ENCODE assay signal across 8 mouse cellular contexts in genomic region chr5:150436629-150437389, GRCm38 (mm10).
A peak's percentile ranks its signal among the peaks of the same experiment; 100 is the strongest.
DNase-seq lines count a peak whose midpoint lies in the region; ATAC-seq and TF ChIP-seq lines count a peak whose summit lies in the region.

No protein-coding gene starts in this region.

- 20% methylated on average over 34 of the region's 34 CpGs for WGBS in forebrain, embryonic 13.5 days
- WGBS in kidney, embryonic 14.5 days: 22% methylated on average over 34 of the region's 34 CpGs
- 42% methylated on average over 34 of the region's 34 CpGs for WGBS in liver, embryonic 13.5 days (ENCODE audit: insufficient replicate concordance)
- WGBS in stomach, postnatal 0 days: 40% methylated on average over 34 of the region's 34 CpGs

- no peak overlapping the region for H3K27ac ChIP-seq in brown adipose tissue, adult 24 weeks (replicated peaks; ENCODE audit: low read depth, low read length)
- no peak overlapping the region for H3K27ac ChIP-seq in forebrain, embryonic 13.5 days
- H3K27ac ChIP-seq in kidney, embryonic 14.5 days (ENCODE audit: low read depth, low read length): no peak overlapping the region
- H3K27ac ChIP-seq in liver, embryonic 13.5 days: no peak overlapping the region
- H3K27ac ChIP-seq in stomach, postnatal 0 days (replicated peaks): no peak overlapping the region

- DNase-seq in adrenal gland, adult 2 months: peak; percentile 16
- no peak for DNase-seq in adrenal gland, adult 18-20 months (ENCODE audit: low spot score in 2 of 2)
- DNase-seq in liver, embryonic 13.5 days: no peak
- no peak for DNase-seq in stomach, postnatal 0 days (ENCODE audit: low spot score)
- DNase-seq in lung, postnatal 36 days: no peak

- peak overlapping the region; percentile 50; the same call in 1 of the 2 replicates for H3K9ac ChIP-seq in forebrain, embryonic 13.5 days
- H3K9ac ChIP-seq in kidney, embryonic 14.5 days (ENCODE audit: low read depth, low read length): peak overlapping the region; percentile 44
- H3K9ac ChIP-seq in liver, embryonic 13.5 days: peak overlapping the region; percentile 23; the same call in 1 of the 2 replicates
- peak overlapping the region; percentile 8; the same call in 1 of the 2 replicates for H3K9ac ChIP-seq in stomach, postnatal 0 days (ENCODE audit: low read length)

- H3K9me3 ChIP-seq in forebrain, embryonic 13.5 days (replicated peaks): peaks cover 7% of the 10 kb centered on the region; the same call in 1 of the 2 replicates
- H3K9me3 ChIP-seq in kidney, embryonic 14.5 days (ENCODE audit: control insufficient read depth, low read length): peaks cover 5% of the 10 kb centered on the region; the same call in 1 of the 2 replicates
- H3K9me3 ChIP-seq in liver, embryonic 13.5 days (replicated peaks): 0 out of 2 replicates have a peak, but pooled peaks cover 7% of the 10 kb centered on the region
- H3K9me3 ChIP-seq in stomach, postnatal 0 days (ENCODE audit: control insufficient read depth, low read length): no peaks in the 10 kb centered on the region

- TF ChIP-seq EP300 in stomach, postnatal 0 days (optimal IDR thresholded peaks at IDR 0.05): no peak

- no peaks in the 10 kb centered on the region for H3K27me3 ChIP-seq in forebrain, embryonic 13.5 days
- H3K27me3 ChIP-seq in kidney, embryonic 14.5 days (ENCODE audit: control insufficient read depth, insufficient read depth, low read length): no peaks in the 10 kb centered on the region
- no peaks in the 10 kb centered on the region for H3K27me3 ChIP-seq in liver, embryonic 13.5 days
- H3K27me3 ChIP-seq in stomach, postnatal 0 days (ENCODE audit: control insufficient read depth, insufficient read depth, low read length): no peaks in the 10 kb centered on the region

- peak overlapping the region; percentile 7; the same call in 1 of the 2 replicates for H3K4me3 ChIP-seq in brown adipose tissue, adult 24 weeks (ENCODE audit: insufficient read depth, low read depth, low read length)
- H3K4me3 ChIP-seq in forebrain, embryonic 13.5 days: peak overlapping the region; percentile 22
- H3K4me3 ChIP-seq in kidney, embryonic 14.5 days (ENCODE audit: low read length): peak overlapping the region; percentile 32
- peak overlapping the region; percentile 26 for H3K4me3 ChIP-seq in liver, embryonic 13.5 days (replicated peaks)
- peak overlapping the region; percentile 20; the same call in 1 of the 2 replicates for H3K4me3 ChIP-seq in stomach, postnatal 0 days (ENCODE audit: low read depth, low read length)

- TF ChIP-seq CTCF in stomach, postnatal 0 days (IDR thresholded peaks at IDR 0.05; ENCODE audit: low read depth): no peak

- ATAC-seq in forebrain, embryonic 13.5 days: no peak
- no peak for ATAC-seq in kidney, embryonic 14.5 days (ENCODE audit: low FRiP score, low TSS enrichment)
- 0 out of 2 replicates have a peak, but pooled peaks have one; percentile 30 for ATAC-seq in liver, embryonic 13.5 days (ENCODE audit: low read depth)
- 0 out of 2 replicates have a peak, but pooled peaks have one; percentile 15 for ATAC-seq in stomach, postnatal 0 days (ENCODE audit: low FRiP score, low TSS enrichment)

- peak overlapping the region; percentile 57 for H3K4me2 ChIP-seq in forebrain, embryonic 13.5 days
- H3K4me2 ChIP-seq in kidney, embryonic 14.5 days (replicated peaks; ENCODE audit: low read depth, low read length): peak overlapping the region; percentile 53
- peak overlapping the region; percentile 44 for H3K4me2 ChIP-seq in liver, embryonic 13.5 days
- H3K4me2 ChIP-seq in stomach, postnatal 0 days (replicated peaks; ENCODE audit: low read depth): peak overlapping the region; percentile 32

- peaks cover 47% of the 10 kb centered on the region for H3K36me3 ChIP-seq in forebrain, embryonic 13.5 days (ENCODE audit: poor library complexity, severe bottlenecking)
- no peaks in the 10 kb centered on the region; the same call in 1 of the 2 replicates for H3K36me3 ChIP-seq in kidney, embryonic 14.5 days (ENCODE audit: control insufficient read depth, insufficient read depth, low read length)
- peaks cover 9% of the 10 kb centered on the region for H3K36me3 ChIP-seq in liver, embryonic 13.5 days
- H3K36me3 ChIP-seq in stomach, postnatal 0 days (ENCODE audit: control insufficient read depth, insufficient read depth, low read length): 0 out of 2 replicates have a peak, but pooled peaks cover 3% of the 10 kb centered on the region

- no peaks in the 10 kb centered on the region for H3K4me1 ChIP-seq in brown adipose tissue, adult 24 weeks (ENCODE audit: control insufficient read depth, insufficient read depth, insufficient read length, low read length)
- H3K4me1 ChIP-seq in forebrain, embryonic 13.5 days: peaks cover 7% of the 10 kb centered on the region; the same call in 1 of the 2 replicates
- no peaks in the 10 kb centered on the region for H3K4me1 ChIP-seq in kidney, embryonic 14.5 days (ENCODE audit: control insufficient read depth, insufficient read depth, low read length)
- no peaks in the 10 kb centered on the region for H3K4me1 ChIP-seq in liver, embryonic 13.5 days (replicated peaks)
- H3K4me1 ChIP-seq in stomach, postnatal 0 days (replicated peaks; ENCODE audit: control insufficient read depth, insufficient read depth): no peaks in the 10 kb centered on the region

Comparison
In these comparisons a context has a peak if more than half of its experiments do, and no peak if none do; other contexts are left out.
1. ATAC-seq: peak in liver, embryonic 13.5 days (single experiment) and stomach, postnatal 0 days (single experiment); none in forebrain, embryonic 13.5 days (single experiment) and kidney, embryonic 14.5 days (single experiment).
2. Peak in every context shown above with its lines, with median percentiles within 50 percentile points of each other: H3K4me3 ChIP-seq, H3K4me2 ChIP-seq and H3K9ac ChIP-seq.